23 mouse cellular contexts compared by ENCODE assay signal in the genomic region with DNA sequence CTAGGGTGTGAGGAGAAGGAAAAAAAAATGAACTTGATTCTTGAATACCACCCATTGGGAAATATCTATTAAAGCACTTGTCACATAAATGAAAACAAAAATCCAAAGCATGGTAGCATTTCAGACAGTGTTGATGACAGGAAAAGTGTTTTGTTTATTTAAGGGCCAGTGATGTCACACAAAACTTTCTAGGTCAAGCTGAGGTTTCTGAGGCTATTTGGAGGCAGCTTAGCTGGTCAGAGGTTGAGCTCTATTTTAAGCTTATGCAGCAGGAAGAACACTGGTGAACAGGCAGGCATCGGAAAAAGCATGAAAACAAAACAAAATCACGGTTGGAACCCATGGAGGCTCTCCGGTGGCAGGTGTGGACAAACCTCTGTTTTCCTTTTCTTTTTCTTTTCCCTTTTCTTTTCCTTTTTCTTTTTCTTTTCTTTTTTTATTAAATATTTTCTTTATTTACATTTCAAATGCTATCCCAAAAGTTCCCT. TPM values are rescaled to one million over a fixed set of nuclear protein-coding genes. Genes with fewer than 3 reads are reported as not detected.
A peak's percentile ranks its signal among the peaks of the same experiment; 100 is the strongest.
DNase-seq lines count a peak whose midpoint lies in the region; ATAC-seq and TF ChIP-seq lines count a peak whose summit lies in the region.
"Had no signal": no experiment of that assay in that cellular context is flagged by ENCODE, and none has a peak within 500 bp of the region (broad histone marks: within the 10 kb centered on the region; RNA-seq: fewer than 3 reads in every experiment).

No protein-coding gene starts in this region.

- H3K27ac ChIP-seq in kidney, adult 2 months (ENCODE audit: insufficient read depth, low read depth, low read length), result peak overlapping the region; percentile 54; the same call in 1 of the 2 replicates
- no peak overlapping the region for H3K27ac ChIP-seq in kidney, embryonic 16.5 days (ENCODE audit: low read length)
- H3K27ac ChIP-seq in heart, postnatal 0 days (ENCODE audit: low read depth), result no peak overlapping the region
- H3K27ac ChIP-seq: embryonic facial prominence, embryonic 15.5 days; forebrain, embryonic 10.5 days; hindbrain, postnatal 0 days; kidney, postnatal 0 days; limb, embryonic 12.5 days; liver, embryonic 14.5 days; midbrain, embryonic 15.5 days had no signal

- no peak for TF ChIP-seq EP300 in heart, postnatal 0 days (IDR thresholded peaks at IDR 0.05; ENCODE audit: low read depth)

- TF ChIP-seq CTCF in kidney, adult 2 months (conservative IDR thresholded peaks at IDR 0.05; ENCODE audit: insufficient read depth, insufficient read length, low read depth, low read length), result no peak
- no peak for TF ChIP-seq CTCF in lung, adult 2 months (IDR thresholded peaks at IDR 0.05; ENCODE audit: insufficient read depth, low read length)
- TF ChIP-seq CTCF in heart, postnatal 0 days (IDR thresholded peaks at IDR 0.05; ENCODE audit: low read depth), result no peak

- ATAC-seq in kidney, embryonic 16.5 days (ENCODE audit: low FRiP score, low TSS enrichment), result no peak
- peak; percentile 39; the same call in 1 of the 2 replicates for ATAC-seq in heart, postnatal 0 days (ENCODE audit: insufficient read depth, low read depth)
- ATAC-seq: hindbrain, postnatal 0 days; midbrain, embryonic 15.5 days had no signal

- WGBS in kidney, adult 2 months, result 52% methylated on average over 3 of the region's 3 CpGs
- 63% methylated on average over 3 of the region's 3 CpGs for WGBS in kidney, embryonic 16.5 days
- WGBS in lung, adult 2 months, result 39% methylated on average over 3 of the region's 3 CpGs
- WGBS in heart, postnatal 0 days, result 33% methylated on average over 3 of the region's 3 CpGs

- intact Hi-C loops in left cerebral cortex, postnatal 10 days (cut with DNase I), result no loop called here

- H3K27me3 ChIP-seq in kidney, adult 2 months (replicated peaks; ENCODE audit: control insufficient read depth, insufficient read depth, low read length), result no peaks in the 10 kb centered on the region; the same call in 1 of the 2 replicates
- no peaks in the 10 kb centered on the region for H3K27me3 ChIP-seq in kidney, embryonic 16.5 days (ENCODE audit: insufficient read depth, low read length)
- H3K27me3 ChIP-seq in heart, postnatal 0 days (ENCODE audit: control insufficient read depth, insufficient read depth, low read length), result no peaks in the 10 kb centered on the region
- H3K27me3 ChIP-seq: embryonic facial prominence, embryonic 15.5 days; limb, embryonic 12.5 days; midbrain, embryonic 15.5 days had no signal

- H3K9me3 ChIP-seq in kidney, embryonic 16.5 days (ENCODE audit: low read length), result no peaks in the 10 kb centered on the region
- H3K9me3 ChIP-seq in heart, postnatal 0 days (replicated peaks; ENCODE audit: control insufficient read depth, low read length), result no peaks in the 10 kb centered on the region
- H3K9me3 ChIP-seq: embryonic facial prominence, embryonic 15.5 days; forebrain, embryonic 10.5 days; limb, embryonic 12.5 days; midbrain, embryonic 15.5 days had no signal

- H3K4me3 ChIP-seq in kidney, adult 2 months (ENCODE audit: insufficient read depth, low read depth, low read length), result no peak overlapping the region
- H3K4me3 ChIP-seq in kidney, embryonic 16.5 days (ENCODE audit: low read length), result no peak overlapping the region
- no peak overlapping the region for H3K4me3 ChIP-seq in lung, adult 2 months (replicated peaks; ENCODE audit: extremely low read depth, low read depth, low read length)
- no peak overlapping the region for H3K4me3 ChIP-seq in heart, postnatal 0 days (ENCODE audit: low read depth, low read length)
- H3K4me3 ChIP-seq: embryonic facial prominence, embryonic 15.5 days; forebrain, embryonic 10.5 days; limb, embryonic 12.5 days; midbrain, embryonic 15.5 days had no signal

- no peak for TF ChIP-seq POLR2A in kidney, adult 2 months (IDR thresholded peaks at IDR 0.05; ENCODE audit: low read depth, low read length)
- no peak for TF ChIP-seq POLR2A in lung, adult 2 months (IDR thresholded peaks at IDR 0.05; ENCODE audit: borderline replicate concordance, extremely low read depth, low read depth, low read length)

- no peaks in the 10 kb centered on the region for H3K36me3 ChIP-seq in kidney, adult 2 months (ENCODE audit: control insufficient read depth, insufficient read depth, low read length)
- H3K36me3 ChIP-seq in kidney, embryonic 16.5 days (ENCODE audit: insufficient read depth, low read length), result no peaks in the 10 kb centered on the region
- no peaks in the 10 kb centered on the region for H3K36me3 ChIP-seq in heart, postnatal 0 days (replicated peaks; ENCODE audit: control insufficient read depth, insufficient read depth, low read length)
- H3K36me3 ChIP-seq: embryonic facial prominence, embryonic 15.5 days; forebrain, embryonic 10.5 days; limb, embryonic 12.5 days; midbrain, embryonic 15.5 days had no signal

- no peaks in the 10 kb centered on the region for H3K4me1 ChIP-seq in kidney, adult 2 months (ENCODE audit: control insufficient read depth, insufficient read depth, low read length)
- no peaks in the 10 kb centered on the region for H3K4me1 ChIP-seq in kidney, embryonic 16.5 days (ENCODE audit: insufficient read depth, low read length)
- peaks cover 7% of the 10 kb centered on the region for H3K4me1 ChIP-seq in lung, adult 2 months (ENCODE audit: control insufficient read depth, insufficient read depth, low read length)
- peaks cover 5% of the 10 kb centered on the region for H3K4me1 ChIP-seq in heart, postnatal 0 days (ENCODE audit: control insufficient read depth, insufficient read depth)
- H3K4me1 ChIP-seq: forebrain, embryonic 10.5 days; limb, embryonic 12.5 days; midbrain, embryonic 15.5 days had no signal

- H3K9ac ChIP-seq in kidney, embryonic 16.5 days (replicated peaks; ENCODE audit: low read length), result no peak overlapping the region
- H3K9ac ChIP-seq in heart, postnatal 0 days (replicated peaks; ENCODE audit: low read depth, low read length), result no peak overlapping the region
- H3K9ac ChIP-seq: embryonic facial prominence, embryonic 15.5 days; limb, embryonic 12.5 days; liver, embryonic 14.5 days; midbrain, embryonic 15.5 days had no signal

- no peak overlapping the region for H3K4me2 ChIP-seq in kidney, embryonic 16.5 days (replicated peaks; ENCODE audit: low read depth, low read length)
- H3K4me2 ChIP-seq in heart, postnatal 0 days (ENCODE audit: low read depth, low read length), result no peak overlapping the region; the same call in 1 of the 2 replicates
- H3K4me2 ChIP-seq: embryonic facial prominence, embryonic 15.5 days; limb, embryonic 12.5 days; midbrain, embryonic 15.5 days had no signal

- DNase-seq in gastrocnemius, adult 18-20 months (ENCODE audit: low spot score), result peak; percentile 31
- DNase-seq in gastrocnemius, postnatal 4 days (ENCODE audit: low spot score in 2 of 2), result no peak
- DNase-seq in kidney, adult 2 months, result peak; percentile 73
- DNase-seq in lung, postnatal 10 days, result peak; percentile 6
- DNase-seq in lung, adult 2 months, result no peak
- DNase-seq in heart, postnatal 0 days (ENCODE audit: low spot score), result peak; percentile 43
- no peak for DNase-seq in left cerebral cortex, postnatal 10 days (ENCODE audit: extremely low spot score in 1 of 2, low spot score in 2 of 2)
- DNase-seq: cerebellum, postnatal 10 days; gastrocnemius, postnatal 25 days; layer of hippocampus, adult 9-11 months had no signal

RNA-seq across cellular contexts. Expression of gene A1bg, which starts 29.8 kb away (rescaled TPM):
- not detected for total RNA-seq in gastrocnemius, adult 18-20 months (2021)
- total RNA-seq in gastrocnemius, postnatal 4 days (2021), result not detected
- polyA plus RNA-seq in kidney, adult 2 months (2012; rRNA removed), result not detected in 2 replicates
- polyA plus RNA-seq in kidney, embryonic 16.5 days (2015; fragmentation: Nextera tagmentation; extraction: Ambion mirVana), result not detected in 2 replicates
- not detected in 2 replicates for polyA plus RNA-seq in lung, adult 2 months (2012; rRNA removed)
- total RNA-seq in heart, postnatal 0 days (2014; rRNA removed; ENCODE audit: low replicate concordance), result not detected in 2 replicates
- not detected in 2 replicates for polyA plus RNA-seq in heart, postnatal 0 days (2015; fragmentation: Nextera tagmentation; extraction: Ambion mirVana)
- total RNA-seq in left cerebral cortex, postnatal 10 days (2021), result not detected
- total RNA-seq: adrenal gland, postnatal 36 days; gastrocnemius, postnatal 25 days; heart, postnatal 14 days; hindbrain, postnatal 0 days; left cerebral cortex, adult 8-10 months; megakaryocyte, adult 5-6 weeks had no signal
- polyA plus RNA-seq: embryonic facial prominence, embryonic 15.5 days; forebrain, embryonic 10.5 days; hindbrain, postnatal 0 days; kidney, postnatal 0 days; limb, embryonic 12.5 days; liver, embryonic 14.5 days; midbrain, embryonic 15.5 days; stomach, embryonic 16.5 days had no signal

RNA-seq across cellular contexts. Expression of gene Fam84b, which starts 39.4 kb away (rescaled TPM):
- total RNA-seq in gastrocnemius, adult 18-20 months (2021), result 1 to 10 TPM; 1.2 to 2.3 TPM
- total RNA-seq in gastrocnemius, postnatal 4 days (2021), result 1 to 10 TPM; 3.3 to 3.4 TPM
- polyA plus RNA-seq in kidney, adult 2 months (2012; rRNA removed), result 18.1 and 21.1 TPM in 2 replicates
- 26.5 and 28.2 TPM in 2 replicates for polyA plus RNA-seq in kidney, embryonic 16.5 days (2015; fragmentation: Nextera tagmentation; extraction: Ambion mirVana)
- 38.2 and 40.9 TPM in 2 replicates for polyA plus RNA-seq in lung, adult 2 months (2012; rRNA removed)
- total RNA-seq in heart, postnatal 0 days (2014; rRNA removed; ENCODE audit: low replicate concordance), result 1.7 and 5.3 TPM in 2 replicates
- polyA plus RNA-seq in heart, postnatal 0 days (2015; fragmentation: Nextera tagmentation; extraction: Ambion mirVana), result 2.7 and 3.2 TPM in 2 replicates
- 10 to 100 TPM; 12.3 to 16.1 TPM for total RNA-seq in left cerebral cortex, postnatal 10 days (2021)

Comparison
In these comparisons a context has a peak if more than half of its experiments do, and no peak if none do; other contexts are left out.
1. DNase-seq: peak in gastrocnemius, adult 18-20 months (single experiment), kidney, adult 2 months (single experiment), lung, postnatal 10 days (single experiment) and heart, postnatal 0 days (single experiment); none in gastrocnemius, postnatal 4 days (0 of 2), lung, adult 2 months (single experiment) and left cerebral cortex, postnatal 10 days (0 of 2).